Mouse (Mus musculus) 3134 (cell line): ENCODE results near the gene Art4.
A peak's percentile ranks its signal among the peaks of the same experiment; 100 is the strongest.

Experiments used
- DNase-seq: peaks from one replicate; pipeline ENCODE4 v3.0.0-alpha.2; 2011; ENCODE audit warnings: low spot score; ENCODE audit not compliant: insufficient read length; ENCODE audit errors: extremely low read depth

Gene Art4

GRCm38 (mm10) chr6:136803739-136804633 lies 53.5 kb downstream of the Art4 start, which contains the start of gene Hist4h4:
TSS of gene Hist4h4 (minus strand) at chr6:136804415.
- peak; percentile 100 for DNase-seq

GRCm38 (mm10) chr6:136803093-136803738 lies 54.3 kb downstream of the Art4 start:
- DNase-seq = no peak

- DNase-seq = no peak
Measured at GRCm38 (mm10) chr6:136801274-136801673, 56.3 kb downstream of the Art4 start.

GRCm38 (mm10) chr6:136800710-136801109 lies 56.8 kb downstream of the Art4 start:
- no peak for DNase-seq
